Comparison of ENCODE assay signal across 34 mouse cellular contexts in the genomic region with DNA sequence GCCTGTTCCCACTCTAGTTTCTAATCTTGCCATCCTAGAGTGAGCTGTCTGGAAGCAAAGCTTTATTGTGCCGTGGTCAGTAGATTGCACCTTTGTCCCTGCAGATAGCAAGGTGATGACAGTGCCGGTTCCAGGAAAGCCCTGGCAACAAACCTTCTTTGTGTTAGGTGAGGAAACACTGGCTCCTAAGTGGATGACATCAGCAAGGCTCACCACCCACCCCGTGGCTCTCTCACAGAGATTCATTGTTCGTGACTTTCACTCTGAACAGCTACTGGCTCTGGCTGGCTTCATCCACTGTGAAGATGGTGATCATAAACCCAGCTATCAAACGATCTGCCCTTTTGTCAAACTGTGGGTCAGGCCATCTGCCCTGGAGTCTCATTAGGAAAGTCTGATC. TPM values are rescaled to one million over a fixed set of nuclear protein-coding genes. Genes with fewer than 3 reads are reported as not detected.
DNase-seq lines count a peak whose midpoint lies in the region; ATAC-seq and TF ChIP-seq lines count a peak whose summit lies in the region.
"Had no signal": no experiment of that assay in that cellular context is flagged by ENCODE, and none has a peak within 500 bp of the region (broad histone marks: within the 10 kb centered on the region; RNA-seq: fewer than 3 reads in every experiment).

No protein-coding gene starts in this region.

- no peak overlapping the region for H3K27ac ChIP-seq in intestine, embryonic 14.5 days (ENCODE audit: low read depth)
- no peak overlapping the region for H3K27ac ChIP-seq in intestine, embryonic 15.5 days
- H3K27ac ChIP-seq in intestine, postnatal 0 days (ENCODE audit: low read depth, low read length) = no peak overlapping the region
- no peak overlapping the region for H3K27ac ChIP-seq in stomach, postnatal 0 days (replicated peaks)
- H3K27ac ChIP-seq: embryonic facial prominence, embryonic 12.5 days; forebrain, embryonic 10.5 days; heart, embryonic 13.5 days; hindbrain, embryonic 10.5 days; hindbrain, embryonic 15.5 days; midbrain, embryonic 10.5 days; midbrain, embryonic 15.5 days; neural tube, embryonic 15.5 days had no signal

- peak; percentile 47; the same call in 1 of the 2 replicates for ATAC-seq in intestine, embryonic 14.5 days (replicated peaks; ENCODE audit: low FRiP score, low TSS enrichment, low read depth)
- ATAC-seq in intestine, embryonic 15.5 days = no peak; the same call in 1 of the 2 replicates
- peak; percentile 33 for ATAC-seq in intestine, postnatal 0 days
- no peak for ATAC-seq in stomach, postnatal 0 days (ENCODE audit: low FRiP score, low TSS enrichment)
- ATAC-seq: forebrain, embryonic 16.5 days; inflammation-experienced regulatory T-cells, adult 6 months; midbrain, embryonic 15.5 days; Patski had no signal

- no peaks in the 10 kb centered on the region for H3K9me3 ChIP-seq in intestine, embryonic 14.5 days (ENCODE audit: control insufficient read depth, low read length)
- H3K9me3 ChIP-seq in intestine, embryonic 15.5 days = no peaks in the 10 kb centered on the region
- no peaks in the 10 kb centered on the region for H3K9me3 ChIP-seq in intestine, postnatal 0 days (ENCODE audit: control insufficient read depth)
- H3K9me3 ChIP-seq in stomach, postnatal 0 days (ENCODE audit: control insufficient read depth, low read length) = no peaks in the 10 kb centered on the region
- H3K9me3 ChIP-seq: embryonic facial prominence, embryonic 12.5 days; forebrain, embryonic 10.5 days; heart, embryonic 13.5 days; hindbrain, embryonic 10.5 days; hindbrain, embryonic 15.5 days; midbrain, embryonic 10.5 days; midbrain, embryonic 15.5 days; neural tube, embryonic 15.5 days had no signal

- H3K27me3 ChIP-seq in intestine, embryonic 14.5 days (replicated peaks; ENCODE audit: control insufficient read depth, insufficient read depth, low read length) = no peaks in the 10 kb centered on the region
- H3K27me3 ChIP-seq in intestine, embryonic 15.5 days (replicated peaks) = no peaks in the 10 kb centered on the region
- no peaks in the 10 kb centered on the region for H3K27me3 ChIP-seq in intestine, postnatal 0 days (replicated peaks; ENCODE audit: control insufficient read depth, insufficient read depth, low read length)
- no peaks in the 10 kb centered on the region for H3K27me3 ChIP-seq in stomach, postnatal 0 days (ENCODE audit: control insufficient read depth, insufficient read depth, low read length)
- H3K27me3 ChIP-seq: CH12.LX; embryonic facial prominence, embryonic 12.5 days; heart, embryonic 13.5 days; midbrain, embryonic 15.5 days; neural tube, embryonic 15.5 days had no signal

- no peaks in the 10 kb centered on the region for H3K36me3 ChIP-seq in intestine, embryonic 14.5 days (ENCODE audit: control insufficient read depth, insufficient read depth, low read length)
- H3K36me3 ChIP-seq in intestine, embryonic 15.5 days = no peaks in the 10 kb centered on the region
- H3K36me3 ChIP-seq in intestine, postnatal 0 days (ENCODE audit: control insufficient read depth, insufficient read depth) = no peaks in the 10 kb centered on the region
- no peaks in the 10 kb centered on the region for H3K36me3 ChIP-seq in stomach, postnatal 0 days (ENCODE audit: control insufficient read depth, insufficient read depth, low read length)
- H3K36me3 ChIP-seq: embryonic facial prominence, embryonic 12.5 days; forebrain, embryonic 10.5 days; heart, embryonic 13.5 days; hindbrain, embryonic 10.5 days; hindbrain, embryonic 15.5 days; midbrain, embryonic 10.5 days; midbrain, embryonic 15.5 days; neural tube, embryonic 15.5 days had no signal

- no peak overlapping the region for H3K4me2 ChIP-seq in intestine, embryonic 14.5 days (ENCODE audit: low read length)
- no peak overlapping the region for H3K4me2 ChIP-seq in intestine, embryonic 15.5 days (replicated peaks)
- H3K4me2 ChIP-seq in intestine, postnatal 0 days (replicated peaks; ENCODE audit: low read depth) = no peak overlapping the region
- no peak overlapping the region for H3K4me2 ChIP-seq in stomach, postnatal 0 days (replicated peaks; ENCODE audit: low read depth)
- H3K4me2 ChIP-seq: embryonic facial prominence, embryonic 12.5 days; heart, embryonic 13.5 days; hindbrain, embryonic 15.5 days; liver, embryonic 11.5 days; midbrain, embryonic 15.5 days; neural tube, embryonic 15.5 days had no signal

- intact Hi-C loops in gastrocnemius, postnatal 14 days (cut with DNase I; ENCODE audit: low total_unique reads) = no loop called here

- no peak overlapping the region for H3K4me3 ChIP-seq in intestine, embryonic 14.5 days (ENCODE audit: low read depth, low read length)
- H3K4me3 ChIP-seq in intestine, embryonic 15.5 days (replicated peaks) = no peak overlapping the region
- H3K4me3 ChIP-seq in intestine, postnatal 0 days (ENCODE audit: low read depth, low read length) = no peak overlapping the region
- H3K4me3 ChIP-seq in stomach, postnatal 0 days (ENCODE audit: low read depth, low read length) = no peak overlapping the region
- H3K4me3 ChIP-seq: embryonic facial prominence, embryonic 12.5 days; forebrain, embryonic 10.5 days; heart, embryonic 13.5 days; hindbrain, embryonic 10.5 days; hindbrain, embryonic 15.5 days; midbrain, embryonic 10.5 days; midbrain, embryonic 15.5 days; neural tube, embryonic 15.5 days had no signal

- 52% methylated on average over 5 of the region's 5 CpGs for WGBS in intestine, embryonic 14.5 days
- 41% methylated on average over 5 of the region's 5 CpGs for WGBS in intestine, embryonic 15.5 days
- 28% methylated on average over 5 of the region's 5 CpGs for WGBS in intestine, postnatal 0 days
- WGBS in stomach, postnatal 0 days = 56% methylated on average over 5 of the region's 5 CpGs

- H3K9ac ChIP-seq in intestine, embryonic 14.5 days (ENCODE audit: low read length) = no peak overlapping the region
- H3K9ac ChIP-seq in intestine, embryonic 15.5 days = no peak overlapping the region
- no peak overlapping the region for H3K9ac ChIP-seq in intestine, postnatal 0 days (ENCODE audit: low read depth, low read length)
- no peak overlapping the region for H3K9ac ChIP-seq in stomach, postnatal 0 days (ENCODE audit: low read length)
- H3K9ac ChIP-seq: embryonic facial prominence, embryonic 12.5 days; heart, embryonic 13.5 days; hindbrain, embryonic 15.5 days; midbrain, embryonic 15.5 days; neural tube, embryonic 15.5 days had no signal

- no peaks in the 10 kb centered on the region for H3K4me1 ChIP-seq in intestine, embryonic 14.5 days (replicated peaks; ENCODE audit: control insufficient read depth, insufficient read depth, low read length)
- H3K4me1 ChIP-seq in intestine, embryonic 15.5 days (replicated peaks) = no peaks in the 10 kb centered on the region
- no peaks in the 10 kb centered on the region for H3K4me1 ChIP-seq in intestine, postnatal 0 days (replicated peaks; ENCODE audit: control insufficient read depth, insufficient read depth, low read length)
- no peaks in the 10 kb centered on the region for H3K4me1 ChIP-seq in stomach, postnatal 0 days (replicated peaks; ENCODE audit: control insufficient read depth, insufficient read depth)
- H3K4me1 ChIP-seq: embryonic facial prominence, embryonic 12.5 days; hindbrain, embryonic 15.5 days; midbrain, embryonic 15.5 days; neural tube, embryonic 15.5 days had no signal

- no peak for DNase-seq in intestine, embryonic 14.5 days (ENCODE audit: low spot score)
- DNase-seq in 3T3-L1 (ENCODE audit: low read depth, low spot score) (peak; percentile 38), NIH3T3 (ENCODE audit: low read depth) (peak; percentile 27)
- no peak for DNase-seq in gastrocnemius, postnatal 14 days
- DNase-seq in stomach, postnatal 0 days (ENCODE audit: low spot score) = no peak
- DNase-seq: adrenal gland, postnatal 10 days; B cell, adult 2 months; cerebellum, adult 11-12 months; cerebellum, adult 9-11 months; embryo, embryonic 11 days; gastrocnemius, postnatal 10 days; heart, adult 18-20 months; heart, postnatal 10 days; kidney, adult 9 months; kidney, postnatal 10 days; lung, postnatal 10 days; right cerebral cortex, adult 18-20 months; thymus, adult 2 months; thymus, postnatal 36 days had no signal

- TF ChIP-seq EP300 in stomach, postnatal 0 days (optimal IDR thresholded peaks at IDR 0.05) = no peak

- no peak for TF ChIP-seq CTCF in intestine, postnatal 0 days (IDR thresholded peaks at IDR 0.05; ENCODE audit: low read depth)
- no peak for TF ChIP-seq CTCF in stomach, postnatal 0 days (IDR thresholded peaks at IDR 0.05; ENCODE audit: low read depth)

RNA-seq across cellular contexts. Expression of a gene that starts 29.5 kb away (rescaled TPM):
- polyA plus RNA-seq in intestine, embryonic 14.5 days (2014; fragmentation: Nextera tagmentation; extraction: Ambion mirVana) = 5.0 and 7.1 TPM in 2 replicates
- polyA plus RNA-seq in intestine, embryonic 15.5 days (2015; fragmentation: Nextera tagmentation; extraction: Ambion mirVana) = 11.8 and 12.3 TPM in 2 replicates
- 18.1 and 22.6 TPM in 2 replicates for polyA plus RNA-seq in intestine, postnatal 0 days (2015; fragmentation: Nextera tagmentation; extraction: Ambion mirVana)
- total RNA-seq in gastrocnemius, postnatal 14 days (2021) = 10 to 100 TPM; 10.9 to 12.0 TPM
- polyA plus RNA-seq in stomach, postnatal 0 days (2015; fragmentation: Nextera tagmentation; extraction: Ambion mirVana) = 11.6 and 11.8 TPM in 2 replicates

Comparison
In these comparisons a context has a peak if more than half of its experiments do, and no peak if none do; other contexts are left out.
1. ATAC-seq: peak in intestine, embryonic 14.5 days (single experiment) and intestine, postnatal 0 days (single experiment); none in intestine, embryonic 15.5 days (single experiment) and stomach, postnatal 0 days (single experiment).
2. DNase-seq: peak in 3T3-L1 (single experiment) and NIH3T3 (single experiment); none in intestine, embryonic 14.5 days (single experiment), gastrocnemius, postnatal 14 days (single experiment) and stomach, postnatal 0 days (single experiment).